ENCODE assay signal across 8 mouse cellular contexts in the genomic region with DNA sequence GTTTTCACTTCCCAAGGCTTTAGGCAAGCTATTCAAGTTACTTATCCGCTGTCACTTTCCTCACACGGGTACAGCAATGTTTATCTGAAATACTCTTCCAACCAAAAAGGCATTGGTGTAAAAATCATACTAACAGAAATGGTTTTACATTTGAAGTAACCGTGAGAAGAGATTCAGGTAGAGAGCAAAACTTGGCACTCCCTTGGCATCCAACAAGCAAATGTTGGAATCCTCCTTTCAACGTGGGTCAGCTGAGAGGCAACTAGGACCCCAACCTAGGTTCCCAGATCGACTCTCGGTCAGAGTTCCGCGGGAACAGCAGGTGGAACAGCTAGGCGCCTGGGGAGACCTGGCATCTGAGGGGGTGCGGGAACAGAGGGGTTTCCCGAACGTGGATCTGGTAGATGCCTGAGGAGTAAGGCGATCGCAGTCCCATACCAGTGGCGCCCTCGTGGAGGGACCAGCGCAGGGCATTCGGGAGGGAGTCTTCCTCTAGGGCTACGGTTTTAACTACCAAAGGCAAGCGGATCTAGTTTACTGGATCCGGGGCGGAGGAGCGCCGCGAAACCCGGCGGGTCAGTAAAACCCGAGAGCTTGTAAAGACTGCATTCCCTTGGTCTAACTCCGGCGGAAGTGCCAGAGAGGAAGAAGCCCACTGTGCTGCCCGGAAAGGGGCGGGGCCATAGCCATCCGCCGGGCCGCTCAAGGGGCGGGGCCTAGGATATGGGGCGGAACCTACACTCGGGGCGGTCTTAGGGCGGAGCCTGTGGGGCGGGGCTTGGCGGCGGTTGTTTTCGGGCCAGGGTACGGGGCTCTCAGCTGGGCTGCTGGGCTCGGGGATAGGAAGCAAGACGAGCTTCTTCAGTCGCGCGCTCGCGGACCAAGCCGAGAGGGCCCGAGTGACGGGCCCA. TPM values are rescaled to one million over a fixed set of nuclear protein-coding genes. Genes with fewer than 3 reads are reported as not detected.
A peak's percentile ranks its signal among the peaks of the same experiment; 100 is the strongest.
DNase-seq lines count a peak whose midpoint lies in the region; ATAC-seq lines count a peak whose summit lies in the region.

Serinc5 (plus strand) TSS at position 781 of the 911 bp plus-strand sequence.

- intact Hi-C loops in left cerebral cortex, postnatal 25 days (cut with DNase I): loop anchor here (5.0 kb wide), 2 partner anchors 37 to 78 kb away; partner anchors contain the start of gene Zfyve16

- H3K4me3 ChIP-seq in intestine, embryonic 16.5 days (ENCODE audit: low read length): peak within 1 kb of the TSS; percentile 81

- WGBS in intestine, embryonic 16.5 days: under 1% methylated on average over 55 of the region's 55 CpGs

- no peaks in the 10 kb centered on the region for H3K9me3 ChIP-seq in intestine, embryonic 16.5 days (ENCODE audit: control insufficient read depth, low read length)

- peak within 1 kb of the TSS; percentile 83 for H3K9ac ChIP-seq in intestine, embryonic 16.5 days (ENCODE audit: low read depth, low read length)

- H3K36me3 ChIP-seq in intestine, embryonic 16.5 days (ENCODE audit: control insufficient read depth, insufficient read depth, low read length): no peaks in the 10 kb centered on the region

- peaks cover 10% of the 10 kb centered on the region for H3K4me1 ChIP-seq in intestine, embryonic 16.5 days (ENCODE audit: control insufficient read depth, insufficient read depth, low read length)

- peak within 1 kb of the TSS; percentile 73 for H3K4me2 ChIP-seq in intestine, embryonic 16.5 days (ENCODE audit: low read depth, low read length)

- peak; percentile 93 for ATAC-seq in intestine, embryonic 16.5 days

- peak; percentile 99 for DNase-seq in adrenal gland, postnatal 10 days
- DNase-seq in embryo, embryonic 9.5 days (ENCODE audit: extremely low spot score): peak; percentile 100
- DNase-seq in gastrocnemius, postnatal 4 days (ENCODE audit: low spot score in 2 of 2): peak; percentile 97 to 98
- peak; percentile 95 to 97 for DNase-seq in left cerebral cortex, postnatal 25 days (ENCODE audit: low spot score in 2 of 2)
- peak; percentile 96 for DNase-seq in mesoderm, embryonic 11.5 days (ENCODE audit: low read depth, low spot score)
- peak; percentile 97 for DNase-seq in right cerebral cortex, postnatal 25 days
- DNase-seq in urinary bladder, postnatal 36 days (ENCODE audit: low spot score in 2 of 2): peak; percentile 98 to 99

- H3K27me3 ChIP-seq in intestine, embryonic 16.5 days (replicated peaks; ENCODE audit: control insufficient read depth, insufficient read depth, low read length): no peaks in the 10 kb centered on the region

- H3K27ac ChIP-seq in intestine, embryonic 16.5 days (ENCODE audit: low read length): peak within 1 kb of the TSS; percentile 95

RNA-seq across cellular contexts. Expression of gene Serinc5, which starts in this region (rescaled TPM):
- total RNA-seq in adrenal gland, postnatal 10 days (2021): 10 to 100 TPM; 47.6 to 50.4 TPM
- 10 to 100 TPM; 35.8 to 37.7 TPM for total RNA-seq in gastrocnemius, postnatal 4 days (2021)
- polyA plus RNA-seq in intestine, embryonic 16.5 days (2015; fragmentation: Nextera tagmentation; extraction: Ambion mirVana): 18.0 and 18.9 TPM in 2 replicates
- total RNA-seq in left cerebral cortex, postnatal 25 days (2021): 10 to 100 TPM; 56.3 to 71.3 TPM

Comparison
In these comparisons a context has a peak if more than half of its experiments do, and no peak if none do; other contexts are left out.
1. Peak in every context shown above with its lines: DNase-seq, ATAC-seq, H3K4me3 ChIP-seq and H3K27ac ChIP-seq.